Mouse (Mus musculus): ENCODE data around the gene Pilra. TPM values are rescaled to one million over a fixed set of nuclear protein-coding genes. Genes with fewer than 3 reads are reported as not detected.

Gene Pilra
- total RNA-seq, 2 experiments from 2014 or later: 0.10 to 0.59 TPM

GRCm38 (mm10) chr5:137825971-137826370 lies 10.1 kb downstream of the Pilra start:
- intact Hi-C loops (cut with DNase I): no loop called here
- DNase-seq: no peak

- intact Hi-C loops (cut with DNase I): no loop called here
- no peak for DNase-seq
Measured at GRCm38 (mm10) chr5:137825030-137825429, 11.1 kb downstream of the Pilra start.

DNA sequence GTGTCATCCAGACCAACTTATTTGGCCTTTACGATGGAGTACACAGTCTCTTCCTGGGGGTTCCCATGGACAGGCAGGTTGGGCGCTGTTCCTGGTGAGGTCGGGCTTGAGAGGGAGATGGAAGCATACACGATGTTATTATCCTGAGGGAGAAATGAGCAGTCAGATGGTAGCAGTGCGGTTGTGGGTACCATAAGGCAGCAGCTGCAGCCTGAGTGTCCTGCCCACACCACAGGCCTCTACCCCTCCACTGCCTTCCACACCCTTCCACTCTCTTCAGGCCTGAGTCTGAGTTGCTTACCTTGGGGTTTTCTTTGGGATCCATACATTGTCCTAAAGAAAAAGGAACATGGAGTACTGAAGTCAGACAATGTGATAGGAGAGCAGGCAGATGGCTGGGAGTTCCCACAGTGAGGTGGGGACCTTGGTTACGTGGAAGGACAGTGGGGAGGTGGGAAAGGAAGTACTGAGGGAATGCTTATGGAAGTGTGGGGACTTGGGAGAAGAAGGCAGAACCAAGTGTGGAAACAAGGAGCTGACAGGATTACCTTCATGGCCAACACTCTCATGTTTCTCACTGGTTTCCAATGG lies 12.5 kb downstream of the Pilra start:
- intact Hi-C loops (cut with DNase I): no loop called here
- no peak for DNase-seq

- DNase-seq: no peak
- intact Hi-C loops (cut with DNase I): no loop called here
Measured at GRCm38 (mm10) chr5:137822602-137823001, 13.5 kb downstream of the Pilra start.

- no peak for DNase-seq
- intact Hi-C loops (cut with DNase I): no loop called here
Measured at GRCm38 (mm10) chr5:137822126-137822525, 14.0 kb downstream of the Pilra start.

GRCm38 (mm10) chr5:137817466-137818222 lies 18.4 kb downstream of the Pilra start:
- no peak for DNase-seq
- intact Hi-C loops (cut with DNase I): no loop called here

- intact Hi-C loops (cut with DNase I): no loop called here
Measured at GRCm38 (mm10) chr5:137808316-137808715, 27.8 kb downstream of the Pilra start.

DNA sequence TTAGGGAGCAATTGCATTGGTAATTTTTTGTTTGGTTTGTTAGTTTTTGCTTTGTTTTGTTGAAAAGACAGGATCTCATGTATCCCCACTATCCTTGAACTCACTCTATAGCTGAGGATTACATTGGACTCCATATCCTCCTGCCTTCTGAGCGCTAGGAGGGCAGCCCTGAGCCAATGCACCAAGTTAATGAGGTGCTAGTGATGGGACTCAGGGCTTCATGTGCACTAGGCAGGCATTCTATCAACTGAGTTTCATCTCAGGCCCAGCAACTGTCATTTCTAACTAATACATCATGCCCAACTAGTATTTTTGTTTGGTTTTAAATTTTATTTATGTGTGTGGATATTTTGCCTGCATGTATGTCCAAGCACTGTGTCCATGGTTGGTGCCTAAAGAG lies 29.9 kb downstream of the Pilra start:
- intact Hi-C loops (cut with DNase I): no loop called here
- no peak for DNase-seq

More at GRCm38 (mm10) chr5:137808316-137808715, 27.8 kb downstream of the Pilra start:
- no peak for DNase-seq

DNA sequence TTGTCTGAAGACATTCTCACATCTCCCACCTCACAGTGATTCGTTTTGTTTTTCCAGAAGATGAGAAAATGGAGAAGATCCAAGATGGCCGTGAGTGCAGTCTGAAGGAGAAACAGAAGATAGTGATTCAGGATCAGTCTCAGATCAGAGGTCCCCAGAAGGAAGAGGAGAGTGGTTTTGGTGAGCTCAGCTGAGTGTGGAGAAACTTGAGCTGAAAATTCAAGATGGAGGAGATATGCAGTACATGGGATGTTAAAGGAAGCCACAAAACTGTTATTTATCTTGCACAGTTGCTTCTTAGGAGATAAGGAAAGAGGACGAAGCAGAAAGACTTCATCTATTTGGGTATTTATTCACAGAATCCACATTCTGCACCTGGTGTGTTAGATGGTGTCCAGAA lies 35.2 kb downstream of the Pilra start:
- no peak for DNase-seq
- intact Hi-C loops (cut with DNase I): no loop called here

DNA sequence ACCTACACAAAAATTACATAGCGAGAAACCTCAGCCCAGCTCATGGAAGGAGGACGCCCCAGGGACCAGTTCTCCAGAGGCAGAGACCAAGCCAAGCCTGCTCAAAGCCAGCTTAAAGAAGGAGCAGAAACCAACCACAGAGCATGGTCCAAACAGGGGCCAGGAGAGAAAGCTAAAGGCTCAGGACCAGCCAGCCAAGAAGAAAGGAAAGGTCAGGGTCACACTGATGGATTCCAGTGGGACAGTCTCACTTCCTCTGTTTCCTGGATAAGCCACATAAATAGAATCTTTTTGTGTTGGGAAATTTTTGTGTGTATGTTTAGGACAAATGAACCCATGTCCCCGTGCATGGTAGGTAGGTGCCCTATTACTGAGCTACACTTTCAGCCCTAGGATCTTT lies 39.5 kb downstream of the Pilra start:
- intact Hi-C loops (cut with DNase I): no loop called here

DNA sequence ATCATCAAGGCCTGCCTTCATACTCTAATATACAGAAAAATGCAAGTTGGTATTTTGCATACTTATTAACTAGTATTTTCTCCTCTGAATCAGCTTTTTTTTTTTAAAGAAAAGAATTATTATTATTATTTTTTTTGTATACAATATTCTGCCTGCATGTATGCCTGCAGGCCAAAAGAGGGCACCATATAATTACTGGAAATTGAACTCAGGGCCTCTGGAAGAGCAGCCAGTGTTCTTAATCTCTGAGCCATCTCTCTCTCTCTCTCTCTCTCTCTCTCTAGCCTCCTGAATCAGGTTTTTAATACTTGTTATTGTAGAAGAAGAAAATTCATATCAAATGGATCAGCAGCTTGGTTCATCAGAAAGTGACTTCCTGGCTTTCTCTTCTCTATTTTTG lies 44.5 kb downstream of the Pilra start:
- intact Hi-C loops (cut with DNase I): no loop called here
- DNase-seq: no peak

More for the DNA sequence above, 39.5 kb downstream of the Pilra start:
- no peak for DNase-seq

DNA sequence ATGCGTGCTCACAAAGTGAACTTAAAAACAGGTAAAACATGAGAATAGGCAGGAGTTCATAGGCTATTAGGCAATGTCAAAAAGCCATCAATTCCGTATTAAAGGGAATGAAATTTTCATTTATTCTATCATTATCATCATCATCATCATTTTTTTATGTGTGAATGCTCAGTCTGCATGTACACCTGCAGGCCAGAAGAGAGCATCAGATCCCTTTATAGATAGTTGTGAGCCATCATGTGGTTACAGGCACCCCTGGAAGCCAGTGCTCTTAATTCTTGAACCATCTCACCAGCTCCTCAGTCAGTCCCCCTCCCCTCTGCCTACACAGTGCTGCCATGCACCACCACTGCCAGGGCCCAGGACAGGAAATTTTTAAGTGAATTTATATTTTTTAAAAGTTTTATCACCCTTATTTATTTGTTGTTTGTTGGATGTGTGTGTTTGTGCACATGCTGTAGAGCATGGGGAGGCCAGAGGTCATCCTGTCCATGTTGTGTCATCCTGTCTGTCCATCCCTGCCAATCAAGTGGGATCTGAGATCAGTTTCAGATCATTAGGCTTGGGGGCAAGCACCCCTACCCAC lies 47.0 kb downstream of the Pilra start:
- DNase-seq: no peak
- intact Hi-C loops (cut with DNase I): no loop called here

- intact Hi-C loops (cut with DNase I): no loop called here
- peak in 1 of 2 experiments; percentile 6 for DNase-seq
Measured at GRCm38 (mm10) chr5:137788171-137788570, 47.9 kb downstream of the Pilra start.

DNA sequence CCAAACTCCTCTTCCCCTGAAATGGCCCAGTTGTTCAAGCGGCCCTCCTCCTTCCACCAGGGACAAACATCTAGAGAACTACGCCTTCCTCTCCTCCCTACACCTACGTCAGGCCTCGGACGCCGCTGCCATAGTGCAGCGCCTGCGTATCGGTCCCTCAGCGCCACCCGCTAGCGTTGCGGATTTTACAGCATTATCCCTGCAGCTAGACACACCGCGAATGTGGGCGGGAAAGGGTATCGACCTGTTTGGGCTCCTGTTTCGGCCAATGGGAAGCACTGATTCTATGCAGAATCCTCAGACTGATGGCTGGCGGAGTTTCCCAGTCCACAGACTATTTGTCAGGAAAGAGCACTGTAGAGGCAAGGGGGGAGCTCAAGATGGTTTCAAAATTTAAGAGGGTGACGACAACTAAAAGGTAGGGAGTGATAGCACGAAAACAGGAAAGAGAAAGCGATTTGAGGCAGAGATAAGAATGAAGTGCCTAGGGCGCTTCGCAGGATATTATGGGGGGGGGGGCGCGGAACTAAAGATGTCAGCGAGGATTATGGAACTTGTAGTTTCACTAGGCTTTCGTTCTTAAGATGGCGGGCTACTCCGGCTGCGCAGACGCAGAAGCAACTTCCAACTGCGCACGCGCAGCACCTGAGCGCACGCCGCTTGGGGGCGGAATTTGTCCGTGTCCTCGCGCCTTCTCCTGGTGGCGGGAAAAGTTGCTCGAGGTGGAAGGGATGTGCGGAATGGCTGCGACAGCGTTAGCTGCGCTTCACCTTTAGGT lies 48.7 kb downstream of the Pilra start, which contains the start of the genes Mepce and Zcwpw1:
TSS of gene Mepce (minus strand) at position 505 of the 778 bp plus-strand sequence.
TSS of gene Zcwpw1 (plus strand) at position 648 of the 778 bp plus-strand sequence.
- DNase-seq: peak; percentile 92 to 97
- intact Hi-C loops (cut with DNase I): no loop called here

DNA sequence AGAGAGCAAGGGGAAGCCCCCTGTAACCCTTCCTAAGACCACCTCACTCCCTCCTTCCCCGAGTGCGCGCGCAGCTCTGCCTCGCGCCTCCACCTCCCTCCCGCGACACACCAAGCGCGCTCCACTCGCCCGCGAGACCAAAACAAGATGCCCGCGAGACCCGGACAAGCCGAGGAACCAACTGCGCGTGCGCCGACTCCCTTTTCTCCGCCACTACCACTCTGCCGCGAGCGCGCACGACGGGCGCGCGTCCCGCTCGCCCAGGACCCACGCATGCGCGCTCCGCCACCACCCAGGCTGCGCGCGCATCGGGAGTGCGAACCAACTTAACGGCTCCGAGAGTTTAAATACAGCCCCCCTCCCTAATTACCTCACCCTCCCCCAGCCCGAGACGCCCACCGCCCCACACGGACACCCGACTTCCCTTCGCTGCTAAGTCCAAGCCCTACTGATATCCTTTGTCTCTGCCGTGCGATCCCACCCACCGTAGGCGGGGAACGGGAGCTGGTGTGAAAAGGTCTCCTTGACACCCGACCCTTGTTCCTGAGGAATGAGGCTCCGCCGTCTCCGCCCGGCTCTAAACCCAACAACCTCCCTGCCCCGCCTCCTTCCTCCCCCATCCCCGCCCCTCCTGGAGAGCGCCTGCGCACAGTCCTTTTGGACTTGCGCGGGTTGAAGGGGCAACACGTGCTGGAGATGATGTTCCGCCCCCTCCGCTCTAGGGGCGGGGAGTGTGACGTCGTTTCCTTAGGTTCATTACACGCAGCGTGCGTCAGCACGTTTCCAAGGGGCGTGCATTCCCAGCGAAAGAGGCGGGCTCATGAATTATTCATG lies 49.8 kb downstream of the Pilra start:
- intact Hi-C loops (cut with DNase I): no loop called here
- peak; percentile 97 to 98 for DNase-seq

GRCm38 (mm10) chr5:137785164-137786031 lies 50.7 kb downstream of the Pilra start:
- peak in 1 of 2 experiments; percentile 30 for DNase-seq
- intact Hi-C loops (cut with DNase I): no loop called here

- no peak for DNase-seq
- intact Hi-C loops (cut with DNase I): no loop called here
Measured at GRCm38 (mm10) chr5:137784546-137784945, 51.5 kb downstream of the Pilra start.

DNA sequence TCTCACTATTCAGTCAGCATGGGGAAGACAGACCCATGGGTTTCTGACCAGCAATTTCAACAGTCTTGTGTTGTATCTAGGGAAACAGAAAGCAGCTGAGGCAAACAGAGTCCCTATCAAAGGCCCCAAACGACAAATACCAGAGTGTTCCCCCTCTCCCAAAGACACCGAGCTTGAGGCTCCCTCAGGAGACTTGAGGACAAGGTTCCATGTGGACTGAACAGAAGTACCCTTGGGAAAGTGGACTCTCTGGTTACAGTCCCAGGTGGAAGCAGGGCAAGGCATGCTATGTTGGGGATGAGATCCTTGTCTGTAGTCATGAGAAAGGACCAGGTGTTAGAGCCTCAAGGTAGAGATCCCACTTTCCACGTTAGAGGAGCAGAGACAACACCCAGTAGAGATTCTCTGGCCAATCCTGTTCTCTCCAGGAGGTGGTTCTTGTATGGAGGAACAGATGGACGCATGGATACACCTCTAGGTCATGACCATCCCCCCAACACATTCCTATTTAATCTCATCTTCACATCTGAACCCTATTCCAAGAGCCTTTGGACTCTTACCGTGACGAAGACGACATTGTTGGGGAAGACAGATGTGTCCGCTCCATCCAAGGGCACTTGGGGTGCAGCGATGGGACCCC lies 52.1 kb downstream of the Pilra start:
- intact Hi-C loops (cut with DNase I): no loop called here
- DNase-seq: no peak
